Mouse (Mus musculus) common myeloid progenitor, adult 5-6 weeks (primary cell): ENCODE measurements around the gene Gm15080. TPM values are rescaled to one million over a fixed set of nuclear protein-coding genes. Genes with fewer than 3 reads are reported as not detected.
"Not testable (repeated sequence)": the region's sequence is repeated elsewhere in the genome, so short reads cannot be mapped to it uniquely, and the experiment has no call there.

Experiments used
- ATAC-seq: replicated peaks from 2 replicates; pipeline ENCODE4 v1.8.0; 2016; ENCODE audit warnings: low read depth, mild to moderate bottlenecking, moderate TSS enrichment, inconsistent platforms; ENCODE audit not compliant: poor library complexity, severe bottlenecking
- total RNA-seq: library from RNA; stranded (forward); fragments of 200-1000, 187-1606 nt; gene quantifications from 2 replicates; pipeline ENCODE4 v1.2.3, GENCODE M21; 2017

Gm15080 gene
- not detected in 2 replicates for total RNA-seq

DNA sequence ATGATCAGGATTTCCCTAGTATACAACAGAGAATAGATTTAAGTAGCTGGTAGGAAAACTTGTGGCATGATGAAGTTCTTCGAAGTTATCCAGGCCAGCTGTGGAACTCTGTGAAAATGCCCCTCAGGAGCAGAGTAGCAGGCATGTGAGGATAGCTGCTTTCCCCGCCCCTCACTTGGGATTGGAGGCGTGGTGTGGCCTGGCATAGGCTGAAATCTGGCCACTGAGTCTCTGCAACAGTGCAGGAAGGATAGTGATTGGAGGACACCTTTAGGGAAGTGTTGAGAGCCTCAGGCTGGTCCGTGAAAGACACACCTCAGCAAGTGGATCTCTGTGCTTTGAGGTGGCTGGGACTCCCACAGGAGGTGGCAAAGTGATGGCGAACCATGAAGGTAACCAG, at the start of gene Gm15080:
Gene Gm15080, plus strand, starts transcription at position 301 of the 400 bp plus-strand sequence.
- not testable (repeated sequence) for ATAC-seq

Other genes starting within 250 kb of the Gm15080 start
- not detected in 2 replicates for gene Gm15128, start 227.0 kb upstream of the Gm15080 start, total RNA-seq
- not detected in 2 replicates for gene Gm15107, start 187.7 kb downstream of the Gm15080 start, total RNA-seq